Mouse (Mus musculus): ENCODE data around the gene Haus7.
"Not testable (repeated sequence)": the region's sequence is repeated elsewhere in the genome, so short reads cannot be mapped to it uniquely, and the experiment has no call there.

Haus7 gene

DNA sequence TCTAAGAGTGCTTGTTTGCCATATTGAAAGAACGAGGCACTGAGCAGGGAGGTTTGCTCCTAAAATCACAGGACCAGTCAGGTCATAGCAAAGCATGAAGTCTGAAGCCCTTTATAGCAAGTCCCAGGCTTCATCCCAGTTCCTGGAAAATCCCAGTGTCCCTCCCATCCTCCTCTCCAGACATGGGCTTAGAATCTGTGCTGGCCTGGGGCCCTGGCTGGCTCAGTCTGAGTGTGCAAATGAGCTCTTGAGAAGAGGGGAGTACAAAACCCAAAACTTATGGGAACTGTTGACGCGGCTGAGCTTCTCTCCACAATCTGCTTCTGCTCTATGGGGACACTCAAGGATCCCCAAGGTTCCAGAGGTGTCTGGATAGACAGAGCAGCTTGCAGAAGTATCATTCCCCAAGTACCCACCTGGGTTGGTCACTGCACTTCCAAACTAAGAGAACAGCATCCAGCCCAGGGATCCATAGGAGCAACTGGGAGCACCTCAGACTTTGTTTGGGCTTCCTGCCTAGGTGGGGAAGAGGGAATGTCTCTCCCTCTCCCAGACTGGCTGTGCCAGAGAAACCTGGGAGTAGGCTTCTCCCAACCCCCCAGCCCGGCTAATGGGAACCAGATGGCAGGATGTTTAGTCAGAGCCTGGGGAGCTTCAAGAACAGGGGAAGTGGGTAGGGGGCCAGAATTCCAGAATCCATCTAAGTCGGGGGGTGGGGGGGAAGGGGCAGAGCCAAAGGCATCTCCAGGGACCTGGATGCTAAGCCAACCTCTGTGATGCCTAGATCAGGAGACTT lies 8.8 kb upstream of the Haus7 start:
- no peak for DNase-seq (ENCODE audit: low spot score)

DNA sequence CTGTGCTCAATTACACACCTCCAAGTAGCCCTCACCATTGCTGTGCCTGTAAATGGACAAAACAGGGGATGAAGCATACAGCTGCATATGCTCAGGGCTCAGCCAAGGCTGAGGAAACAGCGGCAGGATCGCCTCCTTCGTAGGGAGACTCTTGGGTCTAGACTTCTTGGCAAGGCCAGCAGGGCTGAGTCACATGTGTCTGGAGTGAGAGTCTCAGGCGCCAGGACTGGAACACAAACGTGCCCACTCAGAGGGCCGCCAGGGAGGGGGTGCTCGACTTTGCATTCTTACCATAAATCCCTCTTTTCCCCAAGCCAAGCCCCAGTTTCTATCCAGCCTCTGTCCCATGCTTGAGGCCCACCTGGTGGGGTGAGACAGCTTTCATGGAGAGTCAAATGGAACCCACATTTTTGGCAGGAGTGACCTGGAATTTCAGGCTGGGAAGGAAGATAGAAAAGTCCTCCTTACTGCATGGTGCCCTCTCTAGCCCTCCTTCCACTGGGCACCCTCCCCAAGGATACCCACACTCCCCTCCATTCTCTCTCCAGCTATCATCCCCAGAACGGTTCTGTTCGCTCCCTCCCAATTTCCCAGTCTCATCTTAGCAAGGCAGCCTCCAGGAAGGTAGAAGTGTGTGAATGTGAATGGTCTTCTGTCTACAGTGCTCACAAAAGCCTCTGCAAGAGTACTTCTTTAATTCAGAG lies 6.8 kb upstream of the Haus7 start:
- DNase-seq (ENCODE audit: low spot score) = no peak

DNA sequence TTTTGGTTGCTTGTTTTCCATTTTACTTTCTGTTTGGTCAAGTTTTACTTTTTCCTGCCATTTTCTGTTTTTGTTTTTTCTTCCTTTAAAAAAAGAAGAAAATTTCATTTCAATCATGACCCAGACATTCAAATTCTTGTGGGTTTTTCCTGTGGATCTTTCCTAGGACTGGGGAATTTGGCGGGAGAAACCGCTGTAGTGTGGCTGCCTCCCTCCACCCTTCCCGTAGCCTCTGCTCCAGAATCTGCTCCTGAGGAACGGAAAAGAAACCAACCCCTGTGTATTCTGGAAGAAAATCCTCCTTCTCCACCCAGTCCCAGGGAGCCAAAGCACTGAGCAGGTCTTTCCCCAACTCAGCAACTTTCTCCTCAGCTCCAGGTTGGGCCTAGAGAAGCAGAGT lies 1.9 kb upstream of the Haus7 start:
- no peak for DNase-seq (ENCODE audit: low spot score)

DNA sequence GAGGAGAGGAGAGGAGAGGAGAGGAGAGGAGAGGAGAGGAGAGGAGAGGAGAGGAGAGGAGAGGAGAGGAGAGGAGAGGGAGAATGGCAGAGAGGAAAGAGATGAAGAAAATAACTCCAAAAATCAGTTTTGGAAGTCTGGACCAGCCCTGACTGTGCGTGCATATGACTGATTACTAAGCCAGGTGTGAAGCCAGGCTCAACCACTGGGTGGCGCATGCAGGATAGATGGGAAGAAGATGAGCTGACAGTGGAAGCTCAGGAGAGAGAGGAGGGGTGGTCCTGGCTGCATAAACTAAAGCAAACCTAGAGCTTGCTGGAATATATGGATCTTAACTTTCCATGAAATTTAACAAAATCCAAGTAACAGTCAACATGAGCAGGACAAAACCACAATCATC lies 6.9 kb downstream of the Haus7 start:
- peak; percentile 41 for DNase-seq (ENCODE audit: low spot score)

- no peak for DNase-seq (ENCODE audit: low spot score)
These were observed 17.4 kb downstream of the Haus7 start for GRCm38 (mm10) chrX:73441428-73441827.

GRCm38 (mm10) chrX:73435252-73435651 lies 23.6 kb downstream of the Haus7 start, which contains the start of gene Trex2:
Gene Trex2 (minus strand): TSS chrX:73435344.
- no peak for DNase-seq (ENCODE audit: low spot score)

- DNase-seq (ENCODE audit: low spot score) = no peak
These were observed 26.0 kb downstream of the Haus7 start for GRCm38 (mm10) chrX:73432850-73433249.

GRCm38 (mm10) chrX:73430036-73430435 lies 28.8 kb downstream of the Haus7 start:
- no peak for DNase-seq (ENCODE audit: low spot score)

DNA sequence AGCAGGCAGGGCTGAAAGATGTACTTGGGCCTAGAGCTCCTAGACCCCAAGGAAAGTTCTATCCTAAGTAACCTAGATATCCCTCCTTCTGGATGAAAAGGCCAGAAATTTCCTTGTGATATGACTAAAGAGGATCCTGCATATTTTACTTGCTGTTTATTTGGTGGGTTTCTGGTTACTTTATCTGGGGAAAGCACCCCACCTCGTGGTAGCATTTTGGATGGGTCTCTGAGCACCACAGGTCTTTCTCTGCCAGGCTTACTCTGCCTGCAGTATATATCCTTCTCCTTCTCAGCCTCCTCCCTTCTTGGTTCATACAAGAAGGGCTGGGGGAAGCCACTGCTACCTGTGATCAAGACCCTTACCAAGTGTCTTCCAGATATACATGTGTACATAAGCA lies 46.1 kb downstream of the Haus7 start:
- no peak for DNase-seq (ENCODE audit: low spot score)

- no peak for DNase-seq (ENCODE audit: low spot score)
These were observed 47.8 kb downstream of the Haus7 start, which contains the start of gene Zfp92 for GRCm38 (mm10) chrX:73410880-73411517. Gene Zfp92 (plus strand): TSS chrX:73411096.

DNA sequence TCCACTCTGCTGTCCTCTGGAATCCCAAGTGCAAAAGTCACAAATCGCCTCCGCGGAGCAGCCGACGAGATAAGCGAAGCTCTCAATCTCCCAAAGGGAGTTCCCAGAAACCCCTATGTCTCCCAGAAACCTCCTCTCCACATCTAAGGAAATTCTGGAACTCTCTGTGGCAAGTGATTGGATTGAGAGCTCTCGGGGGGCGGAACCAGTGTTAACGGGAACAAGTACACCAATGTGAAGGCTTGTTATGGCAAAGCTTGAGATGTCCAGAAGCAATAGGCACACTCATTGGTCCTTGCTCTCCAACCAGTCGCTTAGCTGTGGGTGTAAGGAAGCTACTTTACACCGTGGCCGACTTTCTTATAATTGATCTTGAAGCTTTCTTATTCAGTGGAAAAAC lies 57.2 kb downstream of the Haus7 start:
- no peak for DNase-seq (ENCODE audit: low spot score)

DNA sequence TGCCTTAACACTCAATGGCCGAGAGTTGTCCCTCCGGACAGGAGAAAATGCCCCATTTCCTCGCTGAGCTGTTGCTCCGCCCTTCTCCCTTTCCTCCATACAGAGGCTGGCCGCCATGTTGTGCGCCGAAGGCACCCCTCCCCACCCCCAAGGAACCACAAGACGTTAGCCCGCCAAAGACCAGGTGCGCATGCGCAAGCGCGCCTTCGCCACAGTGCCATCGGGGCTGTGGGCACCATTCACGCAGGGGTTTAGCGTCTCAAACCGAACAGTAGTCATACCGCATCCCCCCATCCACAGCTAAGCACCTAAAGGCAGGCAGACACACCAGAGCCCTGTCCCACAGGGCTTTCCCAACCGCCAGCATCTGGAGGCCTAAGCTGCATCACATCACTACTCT lies 57.9 kb downstream of the Haus7 start:
- DNase-seq (ENCODE audit: low spot score) = no peak

- not testable (repeated sequence) for DNase-seq (ENCODE audit: low spot score)
These were observed 60.2 kb downstream of the Haus7 start, which contains the start of gene Gm18336 for GRCm38 (mm10) chrX:73398636-73399035. Gene Gm18336 (minus strand): TSS chrX:73398736.

DNA sequence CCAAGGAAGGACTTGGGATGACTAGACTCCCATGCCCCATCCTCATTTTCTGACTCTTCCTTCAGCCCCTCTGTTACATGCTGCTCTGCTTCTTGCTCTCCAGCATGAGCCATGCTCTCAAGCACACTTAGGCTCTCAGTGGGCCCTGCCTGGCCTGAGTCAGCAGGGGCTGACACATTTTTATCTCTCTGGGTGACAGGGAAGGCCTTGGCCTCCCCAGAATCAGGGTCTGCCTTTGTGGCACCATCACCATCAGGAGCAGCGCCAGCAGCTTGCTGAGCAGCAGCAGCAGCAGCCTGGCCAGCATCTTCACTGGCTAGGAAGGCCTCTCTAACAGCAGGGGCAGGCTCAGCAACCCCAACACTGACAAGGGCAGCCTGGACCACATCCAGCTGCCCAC lies 62.4 kb downstream of the Haus7 start:
- DNase-seq (ENCODE audit: low spot score) = no peak

DNA sequence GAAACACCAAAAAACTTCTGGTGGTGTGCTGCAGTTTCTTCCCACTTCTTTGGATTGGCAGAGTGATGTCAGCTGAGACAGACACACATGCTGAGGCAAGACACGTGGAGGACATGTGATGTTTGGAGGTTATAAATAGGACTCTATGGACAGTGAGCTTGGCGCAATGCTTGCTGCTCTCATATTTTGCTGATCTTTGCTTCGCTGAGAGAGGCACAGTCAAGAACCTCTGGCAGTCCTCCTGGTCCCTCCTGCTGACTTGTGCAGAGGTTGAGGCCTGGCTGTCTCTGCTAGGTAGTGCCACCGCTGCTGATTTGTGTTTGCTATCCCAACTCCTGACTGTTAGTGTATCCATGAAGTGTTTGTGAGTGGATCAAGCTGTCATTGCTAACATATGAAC lies 67.4 kb downstream of the Haus7 start:
- DNase-seq (ENCODE audit: low spot score) = no peak
